In the genomic region with DNA sequence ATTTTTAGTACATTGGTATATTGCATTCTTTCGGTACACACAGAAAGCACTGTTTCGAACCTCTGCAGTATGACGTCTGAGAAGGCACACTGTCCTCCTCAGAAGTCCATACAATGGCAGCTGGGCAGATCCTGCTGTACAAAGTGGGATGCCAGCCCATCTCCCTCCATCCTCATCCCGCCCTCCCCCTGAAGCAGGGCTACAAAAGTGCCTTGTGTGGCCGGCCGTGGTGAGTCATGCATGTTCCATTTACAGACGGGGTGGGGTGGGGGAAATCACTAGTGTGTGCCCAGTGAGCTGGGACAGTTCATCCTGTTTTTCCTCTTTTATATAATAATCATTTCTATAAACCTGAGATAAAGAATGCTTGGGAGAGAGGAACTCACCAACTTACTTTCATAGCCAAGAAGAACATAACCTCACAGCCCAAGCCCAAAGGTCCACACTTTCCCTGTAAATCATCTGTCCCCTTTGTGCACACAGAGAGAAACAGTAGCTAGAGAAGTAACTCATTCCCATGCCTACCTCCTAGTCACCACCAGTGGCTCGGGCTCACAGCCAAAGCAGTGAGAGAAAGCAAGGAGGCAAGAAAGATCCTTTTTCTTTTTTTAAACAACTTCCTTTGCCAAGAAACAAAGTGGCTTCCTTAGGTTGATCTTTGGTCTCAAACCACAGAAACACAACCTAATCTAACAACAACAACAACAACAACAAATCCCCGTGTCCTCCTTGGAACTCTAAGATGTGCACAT, we compare ENCODE assay signal across 8 mouse cellular contexts. TPM values are rescaled to one million over a fixed set of nuclear protein-coding genes. Genes with fewer than 3 reads are reported as not detected.
A peak's percentile ranks its signal among the peaks of the same experiment; 100 is the strongest.
DNase-seq lines count a peak whose midpoint lies in the region; ATAC-seq and TF ChIP-seq lines count a peak whose summit lies in the region.

No protein-coding gene starts in this region.

- no peaks in the 10 kb centered on the region for H3K27me3 ChIP-seq in hindbrain, postnatal 0 days (ENCODE audit: insufficient read depth, low read length)
- H3K27me3 ChIP-seq in lung, embryonic 15.5 days = no peaks in the 10 kb centered on the region
- H3K27me3 ChIP-seq in stomach, embryonic 14.5 days (ENCODE audit: control insufficient read depth, insufficient read depth, low read length) = no peaks in the 10 kb centered on the region

- H3K27ac ChIP-seq in hindbrain, postnatal 0 days = peak overlapping the region; percentile 68
- H3K27ac ChIP-seq in lung, embryonic 15.5 days = 0 out of 2 replicates have a peak overlapping the region, but pooled peaks have one; percentile 1
- H3K27ac ChIP-seq in stomach, embryonic 14.5 days (ENCODE audit: low read length) = no peak overlapping the region; the same call in 1 of the 2 replicates

- peak; percentile 90 for ATAC-seq in hindbrain, postnatal 0 days
- no peak for ATAC-seq in lung, embryonic 15.5 days (ENCODE audit: borderline replicate concordance, extremely low read depth, low FRiP score, low TSS enrichment)
- ATAC-seq in stomach, embryonic 14.5 days (ENCODE audit: insufficient number of reproducible peaks, insufficient read depth, low FRiP score, low read depth) = peak; percentile 56; the same call in 1 of the 2 replicates

- H3K4me2 ChIP-seq in hindbrain, postnatal 0 days (ENCODE audit: low read depth, low read length) = no peak overlapping the region
- H3K4me2 ChIP-seq in lung, embryonic 15.5 days = no peak overlapping the region
- no peak overlapping the region for H3K4me2 ChIP-seq in stomach, embryonic 14.5 days (replicated peaks; ENCODE audit: low read depth, low read length)

- no peaks in the 10 kb centered on the region for H3K4me1 ChIP-seq in hindbrain, postnatal 0 days (ENCODE audit: insufficient read depth, low read length)
- no peaks in the 10 kb centered on the region; the same call in 1 of the 2 replicates for H3K4me1 ChIP-seq in lung, embryonic 15.5 days
- H3K4me1 ChIP-seq in stomach, embryonic 14.5 days (ENCODE audit: control insufficient read depth, insufficient read depth, low read length) = 0 out of 2 replicates have a peak, but pooled peaks cover 3% of the 10 kb centered on the region

- 61% methylated on average over 9 of the region's 9 CpGs for WGBS in hindbrain, postnatal 0 days
- 66% methylated on average over 9 of the region's 9 CpGs for WGBS in lung, embryonic 15.5 days
- 77% methylated on average over 9 of the region's 9 CpGs for WGBS in stomach, embryonic 14.5 days

- DNase-seq in embryo, embryonic 10 days (ENCODE audit: low spot score) = peak; percentile 3
- DNase-seq in embryo, embryonic 9.5 days (ENCODE audit: extremely low spot score) = no peak
- peak; percentile 14 for DNase-seq in ovary, postnatal 36 days (ENCODE audit: low spot score)
- no peak for DNase-seq in ovary, postnatal 14 days (ENCODE audit: low spot score)
- peak; percentile 43 for DNase-seq in hindbrain, postnatal 0 days (ENCODE audit: low spot score)
- DNase-seq in yolk sac, embryonic 10.5 days (ENCODE audit: low spot score) = no peak

- no peaks in the 10 kb centered on the region for H3K36me3 ChIP-seq in hindbrain, postnatal 0 days (ENCODE audit: insufficient read depth, low read length)
- no peaks in the 10 kb centered on the region for H3K36me3 ChIP-seq in lung, embryonic 15.5 days
- H3K36me3 ChIP-seq in stomach, embryonic 14.5 days (ENCODE audit: control insufficient read depth, insufficient read depth, low read length) = no peaks in the 10 kb centered on the region

- TF ChIP-seq CTCF in hindbrain, postnatal 0 days (IDR thresholded peaks at IDR 0.05; ENCODE audit: low read depth) = no peak

- H3K9ac ChIP-seq in hindbrain, postnatal 0 days (replicated peaks; ENCODE audit: low read length) = no peak overlapping the region
- no peak overlapping the region for H3K9ac ChIP-seq in lung, embryonic 15.5 days
- H3K9ac ChIP-seq in stomach, embryonic 14.5 days (replicated peaks; ENCODE audit: low read depth, low read length) = no peak overlapping the region

- no peaks in the 10 kb centered on the region for H3K9me3 ChIP-seq in hindbrain, postnatal 0 days (ENCODE audit: low read length)
- H3K9me3 ChIP-seq in lung, embryonic 15.5 days = no peaks in the 10 kb centered on the region
- no peaks in the 10 kb centered on the region for H3K9me3 ChIP-seq in stomach, embryonic 14.5 days (ENCODE audit: control insufficient read depth, low read depth, low read length)

- no peak overlapping the region for H3K4me3 ChIP-seq in hindbrain, postnatal 0 days (ENCODE audit: low read length)
- no peak overlapping the region for H3K4me3 ChIP-seq in lung, embryonic 15.5 days
- no peak overlapping the region for H3K4me3 ChIP-seq in stomach, embryonic 14.5 days (ENCODE audit: low read depth, low read length)

RNA-seq across cellular contexts. Expression of a gene that starts 8.4 kb away (rescaled TPM):
- 21.3 and 22.4 TPM in 2 replicates for total RNA-seq in hindbrain, postnatal 0 days (2014; rRNA removed)
- polyA plus RNA-seq in hindbrain, postnatal 0 days (2015; fragmentation: Nextera tagmentation; extraction: Ambion mirVana) = 3.5 and 4.6 TPM in 2 replicates
- 3.5 and 4.4 TPM in 2 replicates for polyA plus RNA-seq in lung, embryonic 15.5 days (2015; fragmentation: Nextera tagmentation; extraction: Ambion mirVana)
- polyA plus RNA-seq in stomach, embryonic 14.5 days (2014; fragmentation: Nextera tagmentation; extraction: Ambion mirVana) = 5.9 and 7.4 TPM in 2 replicates

RNA-seq across cellular contexts. Expression of a gene that starts 31.9 kb away (rescaled TPM):
- 37.6 and 44.0 TPM in 2 replicates for total RNA-seq in hindbrain, postnatal 0 days (2014; rRNA removed)
- 115 and 117 TPM in 2 replicates for polyA plus RNA-seq in hindbrain, postnatal 0 days (2015; fragmentation: Nextera tagmentation; extraction: Ambion mirVana)
- polyA plus RNA-seq in lung, embryonic 15.5 days (2015; fragmentation: Nextera tagmentation; extraction: Ambion mirVana) = 157 and 161 TPM in 2 replicates
- polyA plus RNA-seq in stomach, embryonic 14.5 days (2014; fragmentation: Nextera tagmentation; extraction: Ambion mirVana) = 161 and 162 TPM in 2 replicates

Comparison
In these comparisons a context has a peak if more than half of its experiments do, and no peak if none do; other contexts are left out.
1. DNase-seq: peak in embryo, embryonic 10 days (single experiment), ovary, postnatal 36 days (single experiment) and hindbrain, postnatal 0 days (single experiment); none in embryo, embryonic 9.5 days (single experiment), ovary, postnatal 14 days (single experiment) and yolk sac, embryonic 10.5 days (single experiment).